Mouse (Mus musculus) lung, embryonic 16.5 days (tissue): ENCODE data around the gene Syt8. TPM values are rescaled to one million over a fixed set of nuclear protein-coding genes. Genes with fewer than 3 reads are reported as not detected.

Experiments used
- ATAC-seq: fragments of 200-750 bp; cut with Nextera tagmentation; 2 replicates; pipeline ENCODE4 v1.8.0; 2017; ENCODE audit warnings: low read depth, mild to moderate bottlenecking, moderate library complexity
- H3K27ac ChIP-seq: fragments of 300-500 bp; sonication (generic); 2 replicates; pipeline ENCODE4 v1.5.1; 2014; ENCODE audit warnings: mild to moderate bottlenecking, control low read depth, low read length
- H3K27me3 ChIP-seq: fragments of 300-500 bp; sonication (generic); 2 replicates; pipeline ENCODE4 v1.6.1; 2014; ENCODE audit warnings: low read depth, low read length, mixed read lengths; ENCODE audit not compliant: control insufficient read depth, insufficient read depth
- H3K36me3 ChIP-seq: fragments of 300-500 bp; sonication (generic); 2 replicates; pipeline ENCODE4 v1.6.1; 2014; ENCODE audit warnings: low read length; ENCODE audit not compliant: control insufficient read depth, insufficient read depth
- H3K4me1 ChIP-seq: fragments of 300-500 bp; sonication (generic); replicated peaks from 2 replicates; pipeline ENCODE4 v1.6.1; 2014; ENCODE audit warnings: low read length, mixed read lengths; ENCODE audit not compliant: control insufficient read depth, insufficient read depth
- H3K4me2 ChIP-seq: fragments of 300-500 bp; sonication (generic); 2 replicates; pipeline ENCODE4 v1.6.1; 2014; ENCODE audit warnings: low read depth, low read length, control low read depth
- H3K4me3 ChIP-seq: fragments of 300-500 bp; sonication (generic); 2 replicates; pipeline ENCODE4 v1.5.1; 2014; ENCODE audit warnings: mild to moderate bottlenecking, low read length, control low read depth
- H3K9ac ChIP-seq: fragments of 300-500 bp; sonication (generic); 2 replicates; pipeline ENCODE4 v1.6.1; 2014; ENCODE audit warnings: low read length, control low read depth
- H3K9me3 ChIP-seq: fragments of 300-500 bp; sonication (generic); 2 replicates; pipeline ENCODE4 v1.6.1; 2016; ENCODE audit warnings: low read length; ENCODE audit not compliant: control insufficient read depth
- whole genome bisulfite sequencing: fragments of 180-500 bp; shearing (Covaris S2); extraction: QIAGEN DNeasy Blood & Tissue Kit; methylation state at CpG from one replicate; pipeline ENCODE4 v1.1.7; 2014; 5-methylcytosine and 5-hydroxymethylcytosine counted together
- polyA plus RNA-seq: library from polyadenylated mRNA; unstranded; fragments of >200 nt; fragmentation: Nextera tagmentation; extraction: Ambion mirVana; gene quantifications from 2 replicates; pipeline ENCODE4 v1.2.1, GENCODE M21; 2015

Gene Syt8
- polyA plus RNA-seq, 1 experiment from 2014 or later: 0.48 TPM

DNA sequence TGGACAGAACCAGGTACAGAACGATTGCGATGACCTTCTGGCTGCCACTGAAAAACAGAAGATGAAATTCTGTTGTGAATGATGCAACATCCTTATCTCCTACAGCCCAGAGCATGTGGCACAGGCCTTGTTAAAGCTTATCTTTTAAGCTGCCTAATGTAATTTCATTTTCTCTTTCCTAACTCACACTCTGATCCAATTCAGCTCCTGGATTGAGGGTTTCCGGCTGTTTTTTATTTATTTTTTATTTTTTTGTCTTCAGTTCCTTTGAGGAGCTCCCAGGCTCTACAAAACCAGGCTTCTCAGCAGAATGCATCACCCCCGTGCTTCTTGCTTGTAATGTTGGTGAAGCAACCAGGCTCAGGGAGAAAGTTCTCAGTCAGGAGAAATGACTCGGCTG, 14.8 kb upstream of the Syt8 start:
- H3K4me3 ChIP-seq: no peak overlapping the region
- H3K4me1 ChIP-seq: no peaks in the 10 kb centered on the region
- H3K4me2 ChIP-seq: no peak overlapping the region
- H3K27me3 ChIP-seq: no peaks in the 10 kb centered on the region
- H3K9ac ChIP-seq: no peak overlapping the region
- peaks cover 4% of the 10 kb centered on the region; the same call in 1 of the 2 replicates for H3K9me3 ChIP-seq
- H3K27ac ChIP-seq: no peak overlapping the region
- H3K36me3 ChIP-seq: no peaks in the 10 kb centered on the region
- ATAC-seq: peak; percentile 30; the same call in 1 of the 2 replicates
- 53% methylated on average over 5 of the region's 5 CpGs for WGBS

DNA sequence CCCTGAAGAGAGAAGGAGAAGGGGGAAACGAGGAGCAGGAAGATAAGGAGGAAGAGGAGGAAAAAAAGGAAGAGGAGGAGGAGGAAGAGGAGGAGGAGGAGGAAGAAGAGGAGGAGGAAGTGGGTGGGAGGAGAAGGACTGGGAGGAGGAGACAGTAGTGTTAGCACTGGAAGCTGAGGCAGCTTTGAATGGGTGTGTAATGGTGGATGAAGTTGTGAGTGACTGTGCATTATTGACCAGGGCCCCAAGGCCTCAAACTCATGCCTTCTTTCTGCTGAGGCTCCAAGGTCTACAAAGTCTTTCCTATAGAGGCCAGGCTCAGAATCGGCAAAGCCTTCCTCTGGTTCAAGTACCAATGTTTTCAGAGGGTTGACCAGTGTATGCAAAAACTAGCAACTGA, 12.8 kb upstream of the Syt8 start:
- Histone ChIP-seq H3K9ac (no peak overlapping the region), H3K27ac (no peak overlapping the region), H3K4me2 (no peak overlapping the region), H3K4me3 (no peak overlapping the region), H3K4me1 (no peaks in the 10 kb centered on the region), H3K9me3 (peaks cover 4% of the 10 kb centered on the region; the same call in 1 of the 2 replicates), H3K36me3 (no peaks in the 10 kb centered on the region), H3K27me3 (no peaks in the 10 kb centered on the region)
- 58% methylated on average over 2 of the region's 2 CpGs for WGBS
- no peak for ATAC-seq

DNA sequence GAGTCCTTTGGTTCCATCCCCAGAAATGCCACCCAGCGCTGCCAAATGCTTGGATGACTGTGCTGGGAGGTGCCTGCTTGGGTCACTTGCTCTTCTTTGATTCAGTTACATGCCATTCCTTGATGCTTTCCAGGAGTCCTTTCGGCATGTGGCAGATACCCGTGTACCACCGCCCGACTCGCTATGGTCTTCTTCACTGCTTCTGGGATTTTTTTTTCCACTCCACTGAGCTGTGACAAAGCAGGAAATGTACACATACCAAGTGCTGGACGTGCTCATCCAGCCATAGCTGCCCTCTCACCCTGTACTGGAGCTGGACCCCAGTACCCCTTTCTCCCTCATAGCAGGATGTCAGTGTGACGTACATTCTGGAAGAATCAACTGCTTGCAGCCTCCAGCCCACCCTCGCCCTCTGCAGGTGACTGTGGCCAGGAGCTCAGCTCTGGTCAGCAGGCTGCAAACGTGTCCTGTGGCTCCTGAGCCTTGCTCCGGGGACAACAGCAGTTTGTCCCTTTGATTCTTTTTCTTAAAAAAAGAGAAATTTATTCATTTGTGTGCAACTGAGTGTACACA, 8.9 kb upstream of the Syt8 start:
- H3K36me3 ChIP-seq: no peaks in the 10 kb centered on the region
- no peak overlapping the region for H3K4me3 ChIP-seq
- H3K27ac ChIP-seq: no peak overlapping the region
- ATAC-seq: no peak
- H3K4me1 ChIP-seq: peaks cover 20% of the 10 kb centered on the region
- H3K9me3 ChIP-seq: peaks cover 4% of the 10 kb centered on the region; the same call in 1 of the 2 replicates
- 69% methylated on average over 11 of the region's 11 CpGs for WGBS
- H3K27me3 ChIP-seq: no peaks in the 10 kb centered on the region
- no peak overlapping the region for H3K9ac ChIP-seq
- H3K4me2 ChIP-seq: no peak overlapping the region

DNA sequence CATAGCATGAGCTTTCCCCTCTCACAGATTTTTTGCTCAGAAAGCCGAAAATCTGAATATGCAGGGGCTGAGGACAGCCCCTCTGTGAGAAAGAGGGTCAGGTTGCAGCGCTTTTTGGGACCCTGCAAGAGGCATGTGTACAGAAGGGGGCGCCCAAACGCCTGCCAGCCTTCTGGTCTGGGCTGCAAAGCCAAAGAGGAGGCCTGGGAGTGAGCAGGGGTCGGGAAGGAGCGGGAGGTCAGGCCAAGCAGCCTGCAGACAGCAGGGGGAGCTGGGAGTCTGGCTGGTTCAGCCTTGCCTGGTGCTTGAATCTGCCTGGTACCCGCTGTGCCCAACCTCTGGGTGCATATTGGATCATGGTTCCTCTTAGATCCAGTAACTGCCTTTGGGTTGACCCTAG, 6.4 kb upstream of the Syt8 start:
- Histone ChIP-seq H3K9me3 (peaks cover 4% of the 10 kb centered on the region; the same call in 1 of the 2 replicates), H3K27ac (no peak overlapping the region)

DNA sequence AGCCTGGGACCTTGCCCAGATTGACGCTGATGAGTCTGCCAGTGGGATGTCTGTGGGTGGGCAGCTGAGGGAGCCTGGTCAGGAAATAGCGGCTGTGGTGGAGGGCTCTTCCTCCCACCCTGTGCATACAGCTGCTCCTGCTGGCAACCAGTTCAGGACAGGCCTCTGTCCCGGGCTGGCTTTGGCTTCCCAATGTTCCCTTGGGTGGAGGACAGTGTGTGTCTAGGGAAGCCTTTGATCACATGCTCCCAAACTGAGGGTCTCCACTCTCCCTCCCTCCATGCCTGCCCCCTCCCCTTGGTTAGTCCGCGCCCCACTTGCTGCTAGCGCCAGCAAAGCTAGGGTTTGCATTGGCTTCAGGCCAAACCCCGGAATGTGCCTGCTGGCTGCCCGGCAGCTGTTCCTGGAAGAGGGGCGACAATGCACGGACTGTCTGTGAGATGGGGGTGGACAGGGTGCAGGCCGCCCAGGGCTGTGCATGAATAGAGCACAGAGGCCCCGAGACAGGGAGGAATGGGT, 4.4 kb upstream of the Syt8 start:
- Histone ChIP-seq H3K4me3 (no peak overlapping the region), H3K4me1 (peaks cover 52% of the 10 kb centered on the region), H3K9me3 (no peaks in the 10 kb centered on the region), H3K27ac (peak overlapping the region; percentile 96), H3K27me3 (no peaks in the 10 kb centered on the region), H3K4me2 (peak overlapping the region; percentile 0; the same call in 1 of the 2 replicates), H3K36me3 (no peaks in the 10 kb centered on the region), H3K9ac (peak overlapping the region; percentile 47)
- peak; percentile 90 for ATAC-seq
- 10% methylated on average over 12 of the region's 12 CpGs for WGBS

More for the DNA sequence above, 6.4 kb upstream of the Syt8 start:
- no peaks in the 10 kb centered on the region for H3K36me3 ChIP-seq
- no peak overlapping the region for H3K4me2 ChIP-seq
- H3K9ac ChIP-seq: no peak overlapping the region
- no peak overlapping the region for H3K4me3 ChIP-seq
- H3K27me3 ChIP-seq: no peaks in the 10 kb centered on the region
- peaks cover 35% of the 10 kb centered on the region for H3K4me1 ChIP-seq
- WGBS: 14% methylated on average over 7 of the region's 7 CpGs
- no peak for ATAC-seq

DNA sequence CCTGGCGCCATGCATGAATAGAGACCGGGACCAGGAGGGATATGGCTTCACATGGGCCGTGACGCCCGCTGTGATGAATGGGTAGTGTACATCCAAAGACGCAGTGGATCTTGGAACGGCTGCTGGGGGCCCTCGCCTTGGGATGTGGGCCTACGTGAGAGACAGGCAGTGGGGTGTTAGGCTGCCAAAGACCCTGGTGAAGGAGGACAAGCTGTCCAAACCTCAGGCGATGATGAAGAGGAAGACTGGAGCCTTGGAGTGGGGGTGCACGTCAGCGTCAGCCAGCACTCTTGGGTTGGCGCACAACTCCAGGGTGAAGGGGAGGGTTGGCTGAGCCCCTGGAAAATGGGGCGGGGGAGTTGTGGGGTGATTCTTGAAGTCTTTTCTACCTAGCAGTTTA, 3.5 kb upstream of the Syt8 start:
- Histone ChIP-seq H3K27ac (peak overlapping the region; percentile 96), H3K27me3 (no peaks in the 10 kb centered on the region), H3K4me2 (0 out of 2 replicates have a peak overlapping the region, but pooled peaks have one; percentile 0), H3K4me1 (peaks cover 52% of the 10 kb centered on the region), H3K9me3 (no peaks in the 10 kb centered on the region), H3K36me3 (no peaks in the 10 kb centered on the region), H3K9ac (peak overlapping the region; percentile 47; the same call in 1 of the 2 replicates), H3K4me3 (no peak overlapping the region)
- WGBS: 47% methylated on average over 14 of the region's 14 CpGs
- peak; percentile 79 for ATAC-seq

DNA sequence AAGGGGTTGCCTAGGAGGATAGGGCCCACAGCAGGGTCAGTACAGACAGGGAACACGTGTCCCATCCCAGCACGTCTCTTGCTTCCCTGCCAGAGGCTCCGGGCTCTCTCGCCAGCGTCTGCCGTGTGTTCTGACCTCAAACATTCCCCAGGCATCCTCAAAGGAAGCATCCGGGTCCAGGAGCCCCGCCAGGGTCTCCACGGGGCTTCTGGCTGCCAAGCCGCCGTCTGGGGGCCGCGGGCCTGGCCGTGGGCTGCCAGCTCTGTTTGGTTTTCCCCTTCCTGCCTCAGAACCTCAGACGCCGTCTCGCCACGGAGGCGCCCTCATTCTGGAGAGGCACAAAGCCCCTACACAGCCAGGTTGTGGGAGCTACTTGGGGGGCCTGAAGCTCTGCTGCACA, 1.0 kb upstream of the Syt8 start:
- H3K4me3 ChIP-seq: no peak overlapping the region
- H3K4me2 ChIP-seq: 0 out of 2 replicates have a peak overlapping the region, but pooled peaks have one; percentile 7
- 11% methylated on average over 19 of the region's 19 CpGs for WGBS
- peak overlapping the region; percentile 59 for H3K9ac ChIP-seq
- peak overlapping the region; percentile 86 for H3K27ac ChIP-seq
- peaks cover 52% of the 10 kb centered on the region for H3K4me1 ChIP-seq
- no peaks in the 10 kb centered on the region for H3K9me3 ChIP-seq
- H3K36me3 ChIP-seq: no peaks in the 10 kb centered on the region
- H3K27me3 ChIP-seq: no peaks in the 10 kb centered on the region
- no peak for ATAC-seq

DNA sequence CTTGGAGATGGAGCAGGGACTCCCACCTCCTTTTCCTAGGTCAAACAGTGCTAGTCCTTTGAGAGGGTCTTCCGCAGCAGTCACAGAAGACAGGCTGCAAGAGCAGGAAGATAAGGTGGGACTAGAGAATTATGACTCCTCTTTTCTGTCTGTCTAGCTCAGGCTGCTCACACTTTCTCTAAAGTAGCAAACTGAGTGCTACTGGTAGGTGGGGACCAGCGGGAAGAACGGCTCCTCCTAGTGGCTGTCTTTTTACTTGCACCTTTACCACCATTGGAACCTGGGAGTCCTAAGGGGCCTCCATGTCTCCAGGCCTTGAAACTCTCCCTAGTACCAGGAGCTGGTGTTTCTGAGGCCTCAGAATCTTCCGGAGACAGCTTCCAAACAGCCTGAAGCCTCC, 874 bp downstream of the Syt8 start:
- no peaks in the 10 kb centered on the region for H3K36me3 ChIP-seq
- 18% methylated on average over 4 of the region's 4 CpGs for WGBS
- no peak overlapping the region for H3K9ac ChIP-seq
- no peak for ATAC-seq
- no peak overlapping the region for H3K4me2 ChIP-seq
- peak overlapping the region; percentile 6; the same call in 1 of the 2 replicates for H3K27ac ChIP-seq
- no peaks in the 10 kb centered on the region for H3K27me3 ChIP-seq
- H3K4me1 ChIP-seq: peaks cover 39% of the 10 kb centered on the region
- H3K9me3 ChIP-seq: no peaks in the 10 kb centered on the region
- H3K4me3 ChIP-seq: no peak overlapping the region

DNA sequence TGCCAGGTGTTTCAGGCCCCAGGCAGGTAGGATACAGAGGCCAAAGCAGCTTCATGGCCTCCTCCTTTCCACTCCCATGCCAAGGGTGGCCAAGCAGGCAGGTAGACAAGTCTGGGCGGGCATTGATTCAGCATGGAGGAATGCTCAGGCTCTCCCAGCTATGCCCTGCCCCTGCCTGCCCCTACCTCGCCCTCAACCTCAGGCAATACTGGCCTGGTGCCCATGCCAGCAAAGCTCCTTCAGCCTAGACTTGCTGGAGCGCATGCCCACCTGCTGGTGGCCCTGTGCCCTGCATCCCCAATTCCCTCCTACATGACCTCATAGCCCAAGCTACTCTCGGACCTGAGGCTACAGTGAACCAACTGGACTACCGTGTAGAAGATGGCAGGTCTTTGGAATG, 2.7 kb downstream of the Syt8 start:
- H3K36me3 ChIP-seq: no peaks in the 10 kb centered on the region
- peaks cover 32% of the 10 kb centered on the region for H3K4me1 ChIP-seq
- 70% methylated on average over 5 of the region's 5 CpGs for WGBS
- no peak overlapping the region for H3K9ac ChIP-seq
- H3K4me2 ChIP-seq: no peak overlapping the region
- H3K27me3 ChIP-seq: no peaks in the 10 kb centered on the region
- 0 out of 2 replicates have a peak overlapping the region, but pooled peaks have one; percentile 27 for H3K27ac ChIP-seq
- H3K9me3 ChIP-seq: no peaks in the 10 kb centered on the region
- ATAC-seq: peak; percentile 39
- H3K4me3 ChIP-seq: no peak overlapping the region
